Mouse (Mus musculus): ENCODE measurements at regions not wholly inside any gene's neighbourhood (a gene's known extent, or its start where the extent isn't known, plus 50 kb on each side); places are given as distances from the start of the nearest gene placed in this dataset.
A peak's percentile ranks its signal among the peaks of the same experiment; 100 is the strongest.

GRCm38 (mm10) chr11:18747361-18747760, 271.4 kb downstream of the Meis1 start:
- no peaks in the 10 kb centered on the region for H3K27me3 ChIP-seq (ENCODE audit: control insufficient read depth, insufficient read depth, low read length)
- WGBS = 84% methylated on average over 9 of the region's 9 CpGs
- no peak overlapping the region for H3K27ac ChIP-seq (ENCODE audit: insufficient read depth, low read length)
- peaks cover 6% of the 10 kb centered on the region; the same call in 1 of the 2 replicates for H3K4me1 ChIP-seq (ENCODE audit: control insufficient read depth, insufficient read depth, low read length)
- no peak overlapping the region for H3K4me3 ChIP-seq (replicated peaks; ENCODE audit: insufficient read depth, low read depth, low read length)
- no peak for TF ChIP-seq CTCF (IDR thresholded peaks at IDR 0.05; ENCODE audit: borderline replicate concordance, insufficient read depth, low read depth, low read length)
- TF ChIP-seq POLR2A (IDR thresholded peaks at IDR 0.05; ENCODE audit: borderline replicate concordance, insufficient read depth, low read length) = no peak
- no peak for DNase-seq

GRCm38 (mm10) chr11:18746486-18746885, 272.3 kb downstream of the Meis1 start:
- DNase-seq = peak in 1 of 2 experiments; percentile 25
- no peak overlapping the region for H3K4me3 ChIP-seq (replicated peaks; ENCODE audit: insufficient read depth, low read depth, low read length)
- H3K27me3 ChIP-seq (ENCODE audit: control insufficient read depth, insufficient read depth, low read length) = no peaks in the 10 kb centered on the region
- peaks cover 6% of the 10 kb centered on the region; the same call in 1 of the 2 replicates for H3K4me1 ChIP-seq (ENCODE audit: control insufficient read depth, insufficient read depth, low read length)
- H3K27ac ChIP-seq (ENCODE audit: insufficient read depth, low read length) = no peak overlapping the region
- TF ChIP-seq POLR2A (IDR thresholded peaks at IDR 0.05; ENCODE audit: borderline replicate concordance, insufficient read depth, low read length) = no peak
- TF ChIP-seq CTCF (IDR thresholded peaks at IDR 0.05; ENCODE audit: borderline replicate concordance, insufficient read depth, low read depth, low read length) = no peak
- 41% methylated on average over 5 of the region's 5 CpGs for WGBS

- H3K4me3 ChIP-seq (replicated peaks; ENCODE audit: insufficient read depth, low read depth, low read length) = no peak overlapping the region
- H3K4me1 ChIP-seq (ENCODE audit: control insufficient read depth, insufficient read depth, low read length) = peaks cover 6% of the 10 kb centered on the region; the same call in 1 of the 2 replicates
- TF ChIP-seq CTCF (IDR thresholded peaks at IDR 0.05; ENCODE audit: borderline replicate concordance, insufficient read depth, low read depth, low read length) = no peak
- no peak for TF ChIP-seq POLR2A (IDR thresholded peaks at IDR 0.05; ENCODE audit: borderline replicate concordance, insufficient read depth, low read length)
- whole genome bisulfite sequencing = 52% methylated on average over 10 of the region's 10 CpGs
- H3K27me3 ChIP-seq (ENCODE audit: control insufficient read depth, insufficient read depth, low read length) = no peaks in the 10 kb centered on the region
- no peak overlapping the region for H3K27ac ChIP-seq (ENCODE audit: insufficient read depth, low read length)
- DNase-seq = no peak
Measured at GRCm38 (mm10) chr11:18745840-18746239, 272.9 kb downstream of the Meis1 start.

- Histone ChIP-seq H3K4me3 (replicated peaks; ENCODE audit: insufficient read depth, low read depth, low read length) (no peak overlapping the region), H3K27me3 (ENCODE audit: control insufficient read depth, insufficient read depth, low read length) (no peaks in the 10 kb centered on the region), H3K27ac (ENCODE audit: insufficient read depth, low read length) (no peak overlapping the region), H3K4me1 (ENCODE audit: control insufficient read depth, insufficient read depth, low read length) (no peaks in the 10 kb centered on the region)
- TF ChIP-seq CTCF (IDR thresholded peaks at IDR 0.05; ENCODE audit: borderline replicate concordance, insufficient read depth, low read depth, low read length) = no peak
- no peak for TF ChIP-seq POLR2A (IDR thresholded peaks at IDR 0.05; ENCODE audit: borderline replicate concordance, insufficient read depth, low read length)
- 95% methylated on average over 4 of the region's 4 CpGs for WGBS
- no peak for DNase-seq
Measured at GRCm38 (mm10) chr11:18734904-18735664, 283.7 kb downstream of the Meis1 start.

GRCm38 (mm10) chr11:18734075-18734474, 284.7 kb downstream of the Meis1 start:
- DNase-seq = no peak
- Histone ChIP-seq H3K4me3 (replicated peaks; ENCODE audit: insufficient read depth, low read depth, low read length) (no peak overlapping the region), H3K4me1 (ENCODE audit: control insufficient read depth, insufficient read depth, low read length) (no peaks in the 10 kb centered on the region), H3K27ac (ENCODE audit: insufficient read depth, low read length) (no peak overlapping the region), H3K27me3 (ENCODE audit: control insufficient read depth, insufficient read depth, low read length) (no peaks in the 10 kb centered on the region)
- 81% methylated on average over 1 of the region's 1 CpGs for WGBS
- TF ChIP-seq POLR2A (IDR thresholded peaks at IDR 0.05; ENCODE audit: borderline replicate concordance, insufficient read depth, low read length) (no peak), CTCF (IDR thresholded peaks at IDR 0.05; ENCODE audit: borderline replicate concordance, insufficient read depth, low read depth, low read length) (no peak)

- WGBS = 60% methylated on average over 4 of the region's 4 CpGs
- no peaks in the 10 kb centered on the region for H3K27me3 ChIP-seq (ENCODE audit: control insufficient read depth, insufficient read depth, low read length)
- no peak for DNase-seq
- H3K4me1 ChIP-seq (ENCODE audit: control insufficient read depth, insufficient read depth, low read length) = no peaks in the 10 kb centered on the region
- no peak for TF ChIP-seq CTCF (IDR thresholded peaks at IDR 0.05; ENCODE audit: borderline replicate concordance, insufficient read depth, low read depth, low read length)
- no peak for TF ChIP-seq POLR2A (IDR thresholded peaks at IDR 0.05; ENCODE audit: borderline replicate concordance, insufficient read depth, low read length)
- no peak overlapping the region for H3K4me3 ChIP-seq (replicated peaks; ENCODE audit: insufficient read depth, low read depth, low read length)
- no peak overlapping the region for H3K27ac ChIP-seq (ENCODE audit: insufficient read depth, low read length)
Measured at GRCm38 (mm10) chr11:18729742-18730141, 289.0 kb downstream of the Meis1 start.

- no peaks in the 10 kb centered on the region for H3K27me3 ChIP-seq (ENCODE audit: control insufficient read depth, insufficient read depth, low read length)
- TF ChIP-seq CTCF (IDR thresholded peaks at IDR 0.05; ENCODE audit: borderline replicate concordance, insufficient read depth, low read depth, low read length) = no peak
- H3K4me3 ChIP-seq (replicated peaks; ENCODE audit: insufficient read depth, low read depth, low read length) = no peak overlapping the region
- H3K27ac ChIP-seq (ENCODE audit: insufficient read depth, low read length) = no peak overlapping the region
- WGBS = 90% methylated on average over 8 of the region's 8 CpGs
- H3K4me1 ChIP-seq (ENCODE audit: control insufficient read depth, insufficient read depth, low read length) = no peaks in the 10 kb centered on the region
- DNase-seq = no peak
Measured at GRCm38 (mm10) chr11:18722770-18723169, 296.0 kb downstream of the Meis1 start.

- no peak for DNase-seq
- Histone ChIP-seq H3K4me1 (ENCODE audit: control insufficient read depth, insufficient read depth, low read length) (peaks cover 11% of the 10 kb centered on the region), H3K27me3 (ENCODE audit: control insufficient read depth, insufficient read depth, low read length) (no peaks in the 10 kb centered on the region), H3K4me3 (replicated peaks; ENCODE audit: insufficient read depth, low read depth, low read length) (no peak overlapping the region), H3K27ac (ENCODE audit: insufficient read depth, low read length) (no peak overlapping the region)
- no peak for TF ChIP-seq POLR2A (IDR thresholded peaks at IDR 0.05; ENCODE audit: borderline replicate concordance, insufficient read depth, low read length)
- no peak for TF ChIP-seq CTCF (IDR thresholded peaks at IDR 0.05; ENCODE audit: borderline replicate concordance, insufficient read depth, low read depth, low read length)
- 81% methylated on average over 1 of the region's 1 CpGs for WGBS
Measured at GRCm38 (mm10) chr11:18715851-18716126, 303.0 kb downstream of the Meis1 start.

Data from cerebellum, adult 2 months (tissue).